Mouse (Mus musculus): ENCODE data around the gene Nck2. TPM values are rescaled to one million over a fixed set of nuclear protein-coding genes. Genes with fewer than 3 reads are reported as not detected.
"Not testable (repeated sequence)": the region's sequence is repeated elsewhere in the genome, so short reads cannot be mapped to it uniquely, and the experiment has no call there.

The Nck2 gene
- polyA plus RNA-seq, 1 experiment, result 28.5 TPM

DNA sequence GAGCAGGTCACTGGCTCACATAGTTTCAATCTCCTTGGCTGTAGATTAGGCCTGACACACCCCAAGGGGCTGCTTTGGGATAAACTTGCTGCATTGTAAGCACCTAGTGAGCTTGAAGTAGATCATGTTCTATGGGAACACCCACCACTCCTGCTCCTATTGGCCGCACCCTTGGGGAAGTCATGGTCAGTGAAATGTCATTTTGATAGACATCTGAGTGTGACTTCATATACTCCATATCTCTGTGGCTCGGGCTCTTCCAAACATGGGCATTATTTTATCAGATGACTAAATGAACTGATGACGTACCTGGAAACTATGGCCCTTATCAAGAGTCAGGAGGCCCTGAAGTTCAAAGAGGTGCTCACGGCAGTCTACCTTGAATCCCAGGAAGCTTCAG lies 77.6 kb downstream of the Nck2 start:
- 0 out of 2 replicates have a peak, but pooled peaks cover 2% of the 10 kb centered on the region for H3K4me1 ChIP-seq (ENCODE audit: control insufficient read depth, insufficient read depth, low read length)
- H3K4me3 ChIP-seq (ENCODE audit: insufficient read depth, low read length), result no peak overlapping the region
- no peak overlapping the region for H3K27ac ChIP-seq (ENCODE audit: insufficient read depth, low read length)
- TF ChIP-seq CTCF (IDR thresholded peaks at IDR 0.05; ENCODE audit: borderline replicate concordance, insufficient read depth, low read length), result no peak
- no peak for TF ChIP-seq POLR2A (IDR thresholded peaks at IDR 0.05; ENCODE audit: low read depth, low read length)

DNA sequence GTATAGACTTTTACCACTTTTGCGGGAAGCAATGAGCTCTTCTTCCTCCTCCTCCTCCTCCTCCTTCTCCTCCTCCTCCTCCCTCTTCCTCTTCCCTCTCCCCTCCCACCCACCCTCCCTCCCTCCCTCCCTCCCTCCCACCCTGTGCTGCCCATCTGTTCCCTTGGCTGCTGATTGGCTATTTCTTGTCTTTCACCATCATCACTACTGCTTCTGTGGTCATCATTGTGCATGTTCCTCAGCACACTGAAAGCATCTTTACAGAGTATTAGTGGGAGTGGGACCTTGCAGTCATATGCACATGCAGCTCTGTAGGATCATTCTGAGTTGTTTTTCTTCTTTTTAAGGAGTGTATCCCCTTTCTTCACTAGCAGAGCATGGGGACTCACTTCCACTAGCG lies 78.6 kb downstream of the Nck2 start:
- no peak overlapping the region for H3K27ac ChIP-seq (ENCODE audit: insufficient read depth, low read length)
- 0 out of 2 replicates have a peak, but pooled peaks cover 2% of the 10 kb centered on the region for H3K4me1 ChIP-seq (ENCODE audit: control insufficient read depth, insufficient read depth, low read length)
- H3K4me3 ChIP-seq (ENCODE audit: insufficient read depth, low read length), result no peak overlapping the region
- no peak for TF ChIP-seq CTCF (IDR thresholded peaks at IDR 0.05; ENCODE audit: borderline replicate concordance, insufficient read depth, low read length)
- no peak for TF ChIP-seq POLR2A (IDR thresholded peaks at IDR 0.05; ENCODE audit: low read depth, low read length)

DNA sequence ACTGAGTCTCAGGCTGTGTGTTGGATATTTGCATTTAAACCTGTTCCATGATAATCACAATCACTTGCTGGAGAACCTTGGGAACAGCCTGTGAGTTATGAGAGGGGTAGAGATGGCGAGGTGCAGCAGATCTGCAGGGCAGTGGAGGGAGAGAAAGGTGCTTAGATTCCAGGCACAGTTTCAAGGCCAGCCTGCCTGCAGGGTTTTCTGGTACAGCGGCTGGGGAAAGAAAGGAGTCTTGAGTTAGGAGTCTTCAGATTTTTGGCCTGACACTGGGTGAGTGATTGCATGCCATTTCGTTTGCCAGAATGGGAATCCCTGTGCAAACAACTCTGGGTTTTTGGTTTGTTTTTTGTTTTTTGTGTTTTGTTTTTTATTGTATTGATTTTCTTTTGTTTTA lies 80.0 kb downstream of the Nck2 start:
- Histone ChIP-seq H3K4me1 (ENCODE audit: control insufficient read depth, insufficient read depth, low read length) (0 out of 2 replicates have a peak, but pooled peaks cover 2% of the 10 kb centered on the region), H3K27ac (ENCODE audit: insufficient read depth, low read length) (no peak overlapping the region), H3K4me3 (ENCODE audit: insufficient read depth, low read length) (no peak overlapping the region)
- TF ChIP-seq CTCF (IDR thresholded peaks at IDR 0.05; ENCODE audit: borderline replicate concordance, insufficient read depth, low read length) (no peak), POLR2A (IDR thresholded peaks at IDR 0.05; ENCODE audit: low read depth, low read length) (no peak)

DNA sequence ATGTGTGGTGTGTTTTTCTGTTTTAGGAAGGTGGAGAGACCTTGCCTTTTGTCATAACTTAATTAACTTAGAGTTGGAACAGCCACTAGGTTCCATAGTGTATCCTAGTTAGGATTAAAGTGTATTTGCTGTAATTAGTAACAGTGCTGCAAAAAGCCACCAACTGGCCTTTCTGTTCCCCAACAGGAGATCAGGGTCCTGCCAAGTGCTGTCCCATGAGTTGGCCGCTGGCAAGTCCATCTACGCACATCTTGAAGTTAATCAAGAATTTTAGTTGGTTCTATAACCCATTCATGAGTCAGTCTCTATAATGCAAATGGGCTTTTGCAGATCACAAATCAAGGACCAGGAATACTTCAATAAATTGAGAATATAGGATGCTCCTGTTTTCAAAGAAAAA lies 83.9 kb downstream of the Nck2 start:
- Histone ChIP-seq H3K4me3 (ENCODE audit: insufficient read depth, low read length) (no peak overlapping the region), H3K27ac (ENCODE audit: insufficient read depth, low read length) (no peak overlapping the region), H3K4me1 (ENCODE audit: control insufficient read depth, insufficient read depth, low read length) (peaks cover 7% of the 10 kb centered on the region; the same call in 1 of the 2 replicates)
- TF ChIP-seq POLR2A (IDR thresholded peaks at IDR 0.05; ENCODE audit: low read depth, low read length) (no peak), CTCF (IDR thresholded peaks at IDR 0.05; ENCODE audit: borderline replicate concordance, insufficient read depth, low read length) (no peak)

DNA sequence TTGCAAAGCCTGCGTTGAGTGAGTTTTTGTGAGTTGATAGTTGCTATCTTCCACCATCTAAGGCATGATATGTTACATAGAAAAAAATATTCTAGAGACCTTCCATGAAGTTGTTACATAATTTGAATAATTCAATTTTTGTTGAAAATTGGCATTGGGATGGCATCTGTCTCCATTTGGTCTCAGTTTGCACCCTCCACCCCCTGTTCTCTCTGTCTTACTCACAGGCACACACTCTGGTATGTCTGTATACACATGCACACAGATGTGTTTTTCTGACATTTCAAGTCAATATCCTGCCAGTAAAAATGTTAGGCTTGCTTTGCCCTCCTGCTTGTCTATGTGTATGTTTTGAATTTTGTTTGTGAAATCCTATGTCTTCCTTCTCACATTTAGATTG lies 84.7 kb downstream of the Nck2 start:
- no peak overlapping the region for H3K4me3 ChIP-seq (ENCODE audit: insufficient read depth, low read length)
- no peak overlapping the region for H3K27ac ChIP-seq (ENCODE audit: insufficient read depth, low read length)
- H3K4me1 ChIP-seq (ENCODE audit: control insufficient read depth, insufficient read depth, low read length), result peaks cover 7% of the 10 kb centered on the region; the same call in 1 of the 2 replicates
- TF ChIP-seq CTCF (IDR thresholded peaks at IDR 0.05; ENCODE audit: borderline replicate concordance, insufficient read depth, low read length) (no peak), POLR2A (IDR thresholded peaks at IDR 0.05; ENCODE audit: low read depth, low read length) (no peak)

DNA sequence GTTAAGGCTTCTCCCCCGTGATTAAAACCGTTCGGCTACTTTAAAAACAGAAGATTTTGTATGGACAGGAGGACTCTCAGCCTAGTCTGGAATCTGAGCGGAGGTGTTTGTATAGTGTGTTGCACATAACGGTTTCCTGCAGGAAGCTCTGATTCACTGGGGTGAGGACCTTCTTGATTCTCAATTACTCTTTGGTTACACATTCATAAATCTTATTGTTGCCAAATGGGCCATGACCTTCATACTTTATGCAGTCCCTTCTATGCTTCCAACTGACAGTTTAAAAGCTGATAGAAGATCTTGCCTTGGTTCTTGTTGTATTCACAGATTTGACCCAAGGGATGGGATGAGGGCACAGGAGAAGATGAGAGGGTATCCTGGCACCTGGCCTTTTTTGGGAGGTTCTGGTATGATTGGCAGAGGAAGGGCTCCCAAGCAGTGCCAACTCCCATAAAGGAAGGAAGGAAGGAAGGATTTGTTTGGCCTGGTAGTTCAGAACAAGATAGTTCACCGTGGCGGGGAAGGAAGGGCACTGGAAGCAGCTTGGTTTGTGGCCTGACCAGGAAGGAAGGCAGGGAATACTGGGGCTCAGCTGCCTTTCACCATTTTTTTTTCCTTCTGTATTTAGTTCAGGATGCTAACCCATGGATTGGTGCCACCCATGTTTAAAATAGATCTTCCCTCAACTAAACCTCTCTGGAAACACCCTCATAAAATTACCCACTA lies 86.1 kb downstream of the Nck2 start:
- no peak overlapping the region for H3K4me3 ChIP-seq (ENCODE audit: insufficient read depth, low read length)
- TF ChIP-seq CTCF (IDR thresholded peaks at IDR 0.05; ENCODE audit: borderline replicate concordance, insufficient read depth, low read length) (no peak), POLR2A (IDR thresholded peaks at IDR 0.05; ENCODE audit: low read depth, low read length) (no peak)
- H3K4me1 ChIP-seq (ENCODE audit: control insufficient read depth, insufficient read depth, low read length), result peaks cover 12% of the 10 kb centered on the region

DNA sequence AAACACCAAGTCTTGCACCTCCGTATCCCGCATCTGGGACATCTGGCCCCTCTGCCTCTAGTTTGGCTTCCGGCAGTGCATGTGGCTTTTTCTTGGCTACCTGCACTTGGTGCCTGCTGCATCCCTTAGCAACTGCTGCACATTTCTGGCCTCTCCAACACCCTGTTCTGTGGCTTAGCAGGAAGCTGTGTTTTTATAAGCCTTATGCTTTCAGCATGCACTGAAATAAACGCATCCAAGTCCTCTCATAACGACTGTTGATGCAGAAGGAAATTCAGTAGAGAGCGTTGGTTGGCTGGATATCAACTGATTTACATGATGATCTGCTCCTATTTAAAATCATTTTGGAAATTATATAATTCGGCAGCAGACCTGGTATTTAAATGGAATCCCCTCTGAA lies 86.9 kb downstream of the Nck2 start:
- Histone ChIP-seq H3K4me1 (ENCODE audit: control insufficient read depth, insufficient read depth, low read length) (peaks cover 12% of the 10 kb centered on the region), H3K27ac (ENCODE audit: insufficient read depth, low read length) (no peak overlapping the region), H3K4me3 (ENCODE audit: insufficient read depth, low read length) (no peak overlapping the region)
- no peak for TF ChIP-seq POLR2A (IDR thresholded peaks at IDR 0.05; ENCODE audit: low read depth, low read length)
- no peak for TF ChIP-seq CTCF (IDR thresholded peaks at IDR 0.05; ENCODE audit: borderline replicate concordance, insufficient read depth, low read length)

More for the DNA sequence above, 86.1 kb downstream of the Nck2 start:
- no peak overlapping the region for H3K27ac ChIP-seq (ENCODE audit: insufficient read depth, low read length)

DNA sequence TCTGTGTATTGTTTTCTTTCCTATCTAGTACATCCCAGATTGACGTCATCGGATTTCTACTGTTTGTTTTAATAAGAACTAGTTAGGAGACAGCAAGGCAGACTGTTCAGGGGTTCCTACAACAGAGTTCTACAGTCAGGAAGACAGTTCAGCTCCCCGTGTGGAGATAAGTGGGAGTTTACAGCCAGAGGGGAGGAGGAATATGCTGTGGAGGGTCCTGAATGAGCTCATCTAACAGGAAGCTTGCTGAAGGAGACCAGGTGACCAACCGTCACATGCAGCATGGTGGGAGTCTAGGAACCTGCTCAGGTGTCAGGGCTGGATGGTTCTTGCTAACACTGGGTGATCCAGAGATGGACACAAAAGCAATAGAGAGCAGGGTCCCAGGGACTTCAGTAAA lies 87.9 kb downstream of the Nck2 start:
- Histone ChIP-seq H3K4me3 (ENCODE audit: insufficient read depth, low read length) (no peak overlapping the region), H3K27ac (ENCODE audit: insufficient read depth, low read length) (no peak overlapping the region), H3K4me1 (ENCODE audit: control insufficient read depth, insufficient read depth, low read length) (peaks cover 12% of the 10 kb centered on the region)
- TF ChIP-seq POLR2A (IDR thresholded peaks at IDR 0.05; ENCODE audit: low read depth, low read length) (no peak), CTCF (IDR thresholded peaks at IDR 0.05; ENCODE audit: borderline replicate concordance, insufficient read depth, low read length) (no peak)

DNA sequence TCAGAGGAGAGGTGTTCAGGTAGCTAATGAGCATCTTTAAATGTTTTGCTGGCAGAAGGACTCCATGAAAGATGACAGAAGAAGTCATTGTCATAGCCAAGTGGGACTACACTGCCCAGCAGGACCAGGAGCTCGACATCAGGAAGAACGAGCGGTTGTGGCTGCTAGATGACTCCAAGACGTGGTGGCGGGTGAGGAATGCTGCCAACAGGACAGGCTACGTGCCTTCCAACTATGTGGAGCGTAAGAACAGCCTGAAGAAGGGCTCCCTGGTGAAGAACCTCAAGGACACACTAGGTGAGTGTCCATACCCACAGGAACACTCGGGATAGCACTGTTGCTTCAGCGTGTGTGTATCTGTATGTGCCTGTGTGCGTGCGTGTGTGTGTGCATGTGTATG lies 89.1 kb downstream of the Nck2 start:
- H3K4me3 ChIP-seq (ENCODE audit: insufficient read depth, low read length); H3K27ac ChIP-seq (ENCODE audit: insufficient read depth, low read length): not testable (repeated sequence)
- peaks cover 12% of the 10 kb centered on the region for H3K4me1 ChIP-seq (ENCODE audit: control insufficient read depth, insufficient read depth, low read length)

DNA sequence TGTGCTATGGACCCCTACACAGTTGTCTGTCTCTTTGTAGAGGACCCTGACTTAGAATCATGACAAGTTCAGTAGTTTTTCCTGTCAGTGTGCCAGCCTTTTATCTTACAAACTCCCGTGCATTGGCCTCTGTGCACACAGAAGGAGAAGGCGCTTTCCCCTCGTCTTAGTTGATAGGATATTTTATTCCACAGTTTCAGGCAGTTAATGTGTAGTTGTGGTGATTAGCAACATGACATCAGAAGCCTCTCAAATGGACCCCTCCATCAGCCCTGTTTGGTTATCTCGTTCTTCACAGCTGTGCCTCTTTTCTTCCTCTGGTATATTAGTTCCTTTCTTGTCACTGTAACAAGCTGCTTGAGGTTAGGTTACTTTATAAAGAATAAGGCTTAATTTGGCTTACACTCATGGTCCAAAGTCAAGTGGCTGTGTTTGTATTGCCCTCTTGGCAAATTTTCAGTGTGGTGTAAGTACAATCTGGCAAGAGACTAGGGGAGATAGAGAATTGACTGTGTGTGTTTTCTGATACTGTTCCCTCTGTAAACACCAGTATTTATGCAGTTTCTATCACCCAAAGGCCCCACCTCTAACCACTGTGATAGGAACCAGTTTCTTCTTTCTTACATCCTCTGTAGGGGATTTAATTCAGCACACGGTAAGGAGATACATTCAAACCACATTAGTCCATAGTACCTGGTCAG lies 89.8 kb downstream of the Nck2 start:
- Histone ChIP-seq H3K27ac (ENCODE audit: insufficient read depth, low read length) (no peak overlapping the region), H3K4me3 (ENCODE audit: insufficient read depth, low read length) (no peak overlapping the region), H3K4me1 (ENCODE audit: control insufficient read depth, insufficient read depth, low read length) (peaks cover 12% of the 10 kb centered on the region)
- TF ChIP-seq POLR2A (IDR thresholded peaks at IDR 0.05; ENCODE audit: low read depth, low read length) (no peak), CTCF (IDR thresholded peaks at IDR 0.05; ENCODE audit: borderline replicate concordance, insufficient read depth, low read length) (no peak)
